Mouse (Mus musculus) liver, embryonic 14.5 days (tissue): ENCODE data around the gene Slc22a8.

ENCODE experiments used
- CTCF ChIP-seq: IDR thresholded peaks from 2 replicates; pipeline ENCODE4 v1.5.1; 2016; ENCODE audit warnings: antibody characterized with exemption, low read depth, control low read depth
- EP300 ChIP-seq: IDR thresholded peaks from 2 replicates; pipeline ENCODE4 v1.6.1; 2016; ENCODE audit warnings: antibody characterized with exemption, low read depth

GRCm38 (mm10) chr19:8578970-8579342 lies 12.1 kb upstream of the Slc22a8 start:
- TF ChIP-seq CTCF (no peak), EP300 (no peak)
